Mouse (Mus musculus): ENCODE results near the gene Ddhd1.

GRCm38 (mm10) chr14:45597855-45598254, 60.1 kb downstream of the Ddhd1 start:
- TF ChIP-seq CTCF (conservative IDR thresholded peaks at IDR 0.05; ENCODE audit: low read length): no peak
- TF ChIP-seq POU5F1 (IDR thresholded peaks at IDR 0.05; ENCODE audit: borderline replicate concordance, low read length): no peak

All from E14TG2a.4 (cell line).